Mouse (Mus musculus): ENCODE measurements around the gene Sema4b.

The Sema4b gene

DNA sequence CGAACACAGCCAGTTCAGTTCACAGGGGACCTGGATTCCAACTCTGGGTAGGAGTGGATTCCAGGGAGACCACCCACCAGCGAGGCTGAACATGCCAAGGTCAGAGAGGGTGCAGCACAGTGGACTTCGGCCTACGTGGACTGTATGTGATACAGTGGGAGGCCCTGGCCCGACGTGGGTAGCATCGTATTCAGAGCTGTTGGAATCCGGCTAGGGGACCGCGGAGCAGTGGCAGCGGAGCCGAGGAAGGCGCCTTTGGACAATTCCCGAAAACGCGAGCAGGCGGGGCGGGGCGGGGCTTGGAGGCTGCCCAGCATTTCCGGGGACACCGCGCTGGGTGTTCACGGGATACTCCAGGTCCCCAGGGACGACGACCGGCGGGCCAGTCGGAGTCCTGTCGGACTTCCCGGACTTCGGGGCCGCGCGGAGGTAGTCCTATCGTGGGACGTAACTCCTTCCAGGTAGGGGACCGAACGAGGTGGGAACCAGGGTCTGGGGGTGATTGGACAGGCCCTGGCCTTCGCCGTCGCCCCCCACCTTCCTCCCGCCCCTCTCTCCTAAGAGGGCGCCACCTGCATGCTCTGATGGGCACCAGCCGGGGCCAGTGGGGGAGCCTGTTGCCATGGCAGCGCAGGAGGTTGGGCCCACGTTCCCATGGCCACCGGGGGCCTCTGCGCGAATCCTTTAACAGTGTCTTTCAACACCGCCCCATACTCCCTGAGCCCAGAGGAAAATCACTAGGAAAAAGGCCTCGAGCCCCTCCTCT lies at the start of gene Sema4b:
Gene Sema4b (plus strand): TSS at position 311 of the 766 bp plus-strand sequence.
- DNase-seq (ENCODE audit: extremely low read depth, low read depth): no peak

DNA sequence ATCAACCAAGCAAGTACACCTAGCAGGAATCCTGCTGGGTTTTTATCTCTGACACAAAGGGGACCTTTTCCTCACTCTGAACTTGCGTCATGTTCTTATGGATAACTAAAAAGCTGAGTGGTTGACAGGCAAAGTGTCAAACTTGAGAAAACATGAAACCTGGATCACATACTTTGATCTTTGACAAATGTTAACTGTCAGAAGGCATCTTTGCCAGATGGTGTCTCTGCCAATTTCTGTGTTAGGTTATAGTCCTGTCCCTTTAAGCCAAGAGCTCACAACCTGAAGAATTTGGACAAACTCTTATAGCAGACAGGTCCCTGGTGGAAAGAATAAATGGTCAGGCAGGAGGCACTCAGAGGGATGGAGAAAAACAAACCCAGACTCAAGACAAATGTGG lies 48.3 kb upstream of the Sema4b start:
- no peak for DNase-seq (ENCODE audit: extremely low read depth, low read depth)

DNA sequence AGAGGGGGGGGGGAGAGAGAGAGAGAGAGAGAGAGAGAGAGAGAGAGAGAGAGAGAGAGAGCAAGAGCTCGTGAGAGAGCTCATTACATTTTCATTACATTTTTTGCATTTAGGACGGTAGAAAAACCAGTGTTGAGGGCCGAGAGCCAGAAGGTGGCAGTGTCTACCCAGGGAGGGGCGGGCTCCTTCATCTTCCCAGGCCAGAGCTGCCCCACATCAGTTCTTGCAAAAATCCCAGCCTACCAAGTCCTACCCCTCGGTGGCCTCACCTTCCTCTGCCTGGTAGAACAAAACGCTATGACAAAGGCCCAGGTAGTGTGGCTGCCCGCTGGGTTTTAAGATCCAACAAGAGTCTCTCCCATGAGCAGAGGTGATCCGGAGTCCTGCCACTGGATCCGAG lies 45.8 kb upstream of the Sema4b start:
- DNase-seq (ENCODE audit: extremely low read depth, low read depth): no peak

DNA sequence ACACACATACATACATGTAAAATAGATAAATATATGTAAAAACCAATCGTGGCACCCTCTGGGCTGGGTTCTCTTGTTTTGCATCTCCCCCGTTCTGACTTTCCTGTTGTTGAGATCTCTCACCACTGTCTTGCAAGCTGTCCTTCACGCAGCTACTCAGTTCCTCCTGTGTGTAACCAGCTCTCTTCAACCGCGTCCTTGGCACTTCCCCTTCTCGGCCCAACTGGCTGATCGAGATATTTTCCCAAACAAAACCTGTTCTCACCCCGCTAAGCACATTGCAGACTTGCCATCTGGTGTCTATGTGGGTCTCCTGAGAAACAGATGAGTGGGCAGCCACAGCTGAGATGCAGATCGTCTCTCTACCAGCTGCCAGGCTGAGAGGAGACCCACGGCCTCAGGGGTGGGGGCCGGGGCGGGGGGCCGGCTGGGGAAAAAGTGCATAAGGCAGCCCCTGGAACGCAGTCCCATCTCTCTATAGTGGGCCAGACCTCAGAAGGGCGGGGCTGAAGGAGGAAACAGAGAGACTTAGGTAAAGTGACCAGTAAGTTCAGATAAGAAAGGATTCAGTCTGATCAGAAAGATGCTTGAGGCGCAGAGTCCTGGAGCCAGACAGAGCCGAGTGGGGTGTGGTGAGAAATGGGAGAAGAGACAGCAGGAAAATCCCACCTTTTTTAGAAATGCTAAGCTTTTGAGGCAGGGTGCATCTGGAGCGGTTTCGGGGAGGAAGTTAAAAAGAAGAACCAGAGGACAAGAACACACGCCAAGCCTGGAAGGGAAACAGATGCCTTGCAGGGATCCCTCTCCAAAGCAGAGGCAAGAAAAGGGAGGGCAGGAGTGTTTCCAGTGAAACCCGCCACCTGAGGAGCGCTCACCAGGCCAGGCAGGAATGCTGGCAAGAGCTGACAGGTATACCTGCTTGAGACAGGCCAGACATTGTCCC lies 43.0 kb upstream of the Sema4b start:
- peak; percentile 98 for DNase-seq (ENCODE audit: extremely low read depth, low read depth)

DNA sequence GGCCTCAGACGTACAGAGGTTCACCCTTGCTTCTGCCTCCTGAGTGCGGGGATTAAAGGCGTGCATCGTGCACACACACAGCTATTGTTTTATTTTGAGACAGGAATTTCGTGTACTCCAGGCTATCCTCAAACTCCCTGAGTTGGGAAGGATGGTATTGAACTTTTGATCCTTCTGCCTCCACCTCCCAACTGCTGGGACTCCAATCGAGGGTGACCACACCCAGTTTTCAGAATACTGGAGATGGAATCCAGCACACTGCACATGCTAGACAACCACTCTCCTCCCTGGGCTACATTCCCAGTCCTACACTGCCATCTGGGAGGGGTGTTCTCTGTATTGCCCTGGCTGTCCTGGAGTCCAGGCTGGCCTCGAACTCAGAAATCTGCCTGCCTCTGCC lies 41.9 kb upstream of the Sema4b start:
- DNase-seq (ENCODE audit: extremely low read depth, low read depth): no peak

DNA sequence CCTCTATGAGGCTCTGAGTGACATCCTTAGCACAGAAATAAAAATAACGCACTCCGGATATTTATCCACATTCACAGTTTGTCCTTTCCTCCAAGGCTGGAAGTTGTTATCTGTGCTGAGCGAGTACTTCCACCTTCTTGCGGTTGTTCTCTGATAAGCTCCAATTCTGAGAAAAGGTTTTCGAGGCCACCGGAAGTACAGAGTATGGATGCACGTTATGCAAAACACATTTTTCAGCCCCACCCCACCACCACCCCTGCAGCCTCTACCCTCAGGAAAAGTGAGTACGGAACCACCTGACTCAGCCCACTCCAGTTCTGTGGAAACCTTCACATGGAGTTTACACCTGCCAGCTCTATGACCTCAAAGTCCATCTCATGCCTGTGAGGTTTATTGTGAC lies 40.6 kb upstream of the Sema4b start:
- DNase-seq (ENCODE audit: extremely low read depth, low read depth): peak; percentile 96

DNA sequence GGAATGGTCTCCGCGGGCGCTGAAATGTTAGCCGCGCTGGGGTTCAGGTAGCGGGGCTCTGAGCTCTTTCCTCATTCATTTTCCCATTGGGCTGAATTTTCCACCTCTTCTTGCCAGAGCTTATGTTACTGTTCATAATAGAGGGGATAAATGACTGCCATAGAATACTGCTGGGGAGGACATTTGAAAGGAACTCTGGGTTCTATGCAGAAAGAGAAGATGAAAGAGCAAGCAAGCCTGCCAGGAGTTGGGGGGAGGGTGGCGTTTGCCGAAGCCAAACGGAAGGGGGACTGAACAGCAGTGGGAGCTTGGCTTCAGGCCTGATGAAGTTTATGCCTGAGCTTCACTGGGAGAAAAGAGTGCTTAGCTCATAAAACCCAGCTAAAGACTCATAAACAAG lies 37.3 kb upstream of the Sema4b start:
- no peak for DNase-seq (ENCODE audit: extremely low read depth, low read depth)

DNA sequence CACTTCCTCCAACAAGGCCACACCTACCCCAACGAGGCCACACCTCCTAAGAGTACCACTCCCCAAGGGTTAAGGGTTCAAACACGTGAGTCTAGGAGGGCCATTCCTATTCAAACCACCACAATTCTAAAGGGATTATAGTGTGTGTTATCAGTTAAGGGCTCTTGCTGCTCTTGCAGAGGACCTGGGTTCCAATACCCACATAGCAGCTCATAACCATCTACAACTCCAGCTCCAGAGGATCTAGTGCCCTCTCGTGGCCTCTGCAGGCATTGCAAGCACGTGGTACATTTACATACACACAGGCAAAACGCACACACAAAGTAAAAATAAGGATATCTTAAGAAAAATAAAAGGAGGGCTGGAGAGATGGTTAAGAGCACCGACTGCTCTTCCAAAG lies 34.5 kb upstream of the Sema4b start:
- DNase-seq (ENCODE audit: extremely low read depth, low read depth): peak; percentile 74

DNA sequence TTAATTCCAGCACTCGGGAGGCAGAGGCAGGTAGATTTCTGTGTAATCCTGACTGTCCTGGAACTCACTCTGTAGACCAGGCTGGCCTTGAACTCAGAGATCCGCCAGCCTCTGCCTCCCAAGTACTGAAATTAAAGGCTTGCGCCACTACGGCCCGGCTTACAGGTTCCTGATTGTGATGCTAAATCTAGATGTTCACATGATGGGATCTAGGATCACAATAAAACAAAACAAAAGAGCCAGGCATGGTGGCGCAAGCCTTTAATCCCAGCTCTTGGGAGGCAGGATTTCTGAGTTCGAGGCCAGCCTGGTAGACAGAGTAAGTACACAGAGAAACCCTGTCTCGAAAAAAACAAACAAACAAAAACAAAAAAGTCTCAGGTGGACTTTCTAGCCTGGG lies 33.9 kb upstream of the Sema4b start:
- no peak for DNase-seq (ENCODE audit: extremely low read depth, low read depth)

DNA sequence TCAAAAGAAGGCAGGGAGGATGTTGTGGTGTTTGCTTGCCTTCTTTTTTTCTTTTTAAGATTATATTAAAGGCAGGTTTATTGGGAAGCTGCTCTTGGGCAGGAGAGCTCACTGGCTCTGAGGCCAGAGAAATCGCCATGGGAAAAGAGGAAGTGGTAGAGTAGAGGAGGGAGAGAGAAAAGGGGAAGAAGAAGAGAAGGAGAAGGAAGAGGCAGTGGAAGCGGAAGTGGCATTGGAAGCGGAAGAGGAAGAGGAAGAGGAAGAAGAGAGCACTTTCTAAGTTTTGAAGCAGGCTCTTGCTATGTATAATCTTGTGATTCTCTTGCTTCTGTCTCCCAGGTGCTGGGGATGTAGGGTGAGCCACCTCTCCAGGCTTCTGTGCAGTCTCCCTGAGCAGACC lies 32.0 kb upstream of the Sema4b start:
- DNase-seq (ENCODE audit: extremely low read depth, low read depth): peak; percentile 63

DNA sequence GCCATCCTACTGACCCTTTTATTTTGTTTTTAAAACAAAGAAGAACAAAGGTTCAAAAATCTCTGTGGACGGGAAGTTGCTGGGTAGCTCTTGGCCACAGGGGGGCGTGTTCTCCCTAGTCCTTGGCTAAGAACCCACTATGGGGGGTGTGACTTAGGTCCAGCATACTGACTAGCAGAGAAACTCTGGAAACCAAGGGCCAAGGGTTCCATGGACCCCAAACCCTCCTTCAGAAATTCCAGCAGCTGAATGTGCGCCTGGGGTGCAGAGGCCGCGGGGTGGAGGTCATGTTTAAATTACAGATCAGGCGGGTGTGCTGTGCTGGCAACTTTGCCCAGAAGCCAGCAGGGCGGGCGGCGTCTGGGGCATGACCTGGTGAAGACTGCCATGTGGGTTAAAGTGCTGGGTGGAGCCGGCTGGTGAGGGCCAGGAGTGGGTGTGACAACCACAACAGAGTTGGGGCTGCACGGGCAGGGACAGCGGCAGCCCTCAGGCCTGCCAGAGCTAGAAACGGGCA lies 29.9 kb upstream of the Sema4b start:
- DNase-seq (ENCODE audit: extremely low read depth, low read depth): no peak

DNA sequence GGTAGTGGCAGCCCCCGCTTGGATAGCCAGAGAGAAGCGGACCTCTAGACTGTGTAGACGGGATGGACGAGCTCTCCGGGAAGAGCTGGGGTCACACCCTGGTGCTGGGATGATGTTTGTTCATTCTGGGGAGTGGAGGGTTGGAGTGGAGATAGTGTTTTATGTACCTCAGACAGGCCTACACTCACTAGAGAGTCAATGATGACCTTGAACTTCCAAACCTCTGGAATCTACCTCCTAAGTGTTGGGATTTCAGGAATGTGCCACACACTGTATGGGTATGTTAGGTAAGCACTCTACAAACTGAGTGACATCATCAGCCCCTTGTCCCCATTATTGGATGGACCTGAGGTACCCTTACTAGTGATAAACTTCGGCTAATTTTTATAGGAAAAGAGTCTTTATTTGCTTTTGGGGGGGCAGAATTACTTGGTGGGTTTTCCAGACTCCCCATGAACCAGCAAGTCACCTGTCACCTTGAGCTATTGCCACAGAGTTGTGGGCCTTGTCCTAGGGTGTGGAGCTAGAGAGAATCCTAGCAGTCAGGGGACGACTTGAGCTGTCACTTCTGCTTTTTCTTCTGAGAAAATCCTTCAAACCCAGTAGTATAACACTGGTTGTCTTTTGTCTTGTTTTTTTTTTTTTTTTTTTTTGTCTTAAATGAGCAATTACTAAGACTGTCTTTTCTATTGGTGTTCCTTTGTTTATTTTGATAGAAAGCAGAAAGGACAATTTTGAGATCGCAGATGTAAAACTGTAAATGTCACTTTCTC lies 28.0 kb upstream of the Sema4b start:
- DNase-seq (ENCODE audit: extremely low read depth, low read depth): no peak

DNA sequence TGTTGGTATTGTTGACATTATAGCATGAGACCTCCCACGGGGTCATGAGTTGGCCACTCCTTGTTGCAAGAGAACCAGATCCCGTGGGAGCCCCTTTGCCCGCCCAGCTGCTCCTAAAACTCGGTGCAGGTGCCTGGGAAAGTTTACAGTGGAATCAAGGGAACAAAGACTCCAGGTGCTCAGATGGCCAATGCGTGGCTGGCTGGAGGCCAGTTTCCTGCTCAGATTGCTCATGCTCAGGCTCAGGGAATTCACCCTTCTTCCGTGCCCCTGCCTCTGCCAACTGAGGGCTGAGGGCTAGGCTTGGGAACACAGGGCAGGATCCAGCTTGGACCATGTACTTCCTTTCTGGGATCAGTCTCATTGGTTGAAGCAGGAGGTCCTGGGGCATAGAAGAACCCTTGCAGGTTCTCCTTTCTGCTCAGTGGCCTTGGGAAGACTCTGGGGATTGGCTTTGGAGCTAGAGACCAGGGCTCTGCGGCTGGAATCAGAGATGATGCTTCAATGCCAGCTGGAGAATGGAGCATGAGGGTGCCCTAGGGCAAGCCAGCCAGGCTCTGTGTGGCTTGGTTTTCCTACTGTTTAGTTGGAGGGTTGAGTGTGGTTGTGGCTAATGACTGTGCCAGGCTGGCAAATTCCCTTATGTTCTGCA lies 26.2 kb upstream of the Sema4b start:
- no peak for DNase-seq (ENCODE audit: extremely low read depth, low read depth)

DNA sequence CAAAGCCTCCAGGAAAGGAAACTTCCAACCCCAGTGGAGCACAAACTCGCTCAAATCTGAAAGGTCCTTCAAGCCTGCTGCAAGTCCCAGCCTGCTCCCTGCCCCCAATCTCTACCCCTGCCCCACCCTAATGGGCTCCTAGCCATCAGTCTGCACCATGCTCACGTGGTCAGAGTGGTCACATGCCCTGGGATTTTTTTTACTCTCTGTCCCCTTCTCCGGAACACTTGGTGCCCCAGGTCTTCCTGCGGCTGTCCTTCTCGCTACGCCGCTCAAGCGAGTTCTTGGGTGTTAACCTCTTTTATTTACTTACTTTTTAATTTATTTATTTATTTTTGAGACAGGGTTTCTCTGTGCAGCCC lies 25.7 kb upstream of the Sema4b start:
- no peak for DNase-seq (ENCODE audit: extremely low read depth, low read depth)

DNA sequence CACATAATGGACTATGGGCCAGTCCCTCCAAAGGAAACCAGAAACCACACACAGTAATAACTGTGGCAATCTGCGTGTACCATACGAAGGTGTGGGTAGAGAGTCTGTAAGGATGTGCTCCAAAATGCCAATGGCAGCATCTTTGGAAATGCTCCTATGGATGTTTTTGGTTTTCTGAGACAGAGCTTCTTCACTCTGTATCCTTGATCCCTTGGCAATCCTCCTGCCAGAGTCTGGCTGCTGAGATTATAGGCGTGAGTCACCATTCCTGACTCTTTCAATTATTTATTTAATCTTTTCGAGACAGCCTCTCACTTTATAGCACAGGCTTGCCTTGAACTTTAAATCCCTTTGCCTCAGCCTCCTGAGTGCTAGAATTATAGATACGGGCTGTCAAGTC lies 21.2 kb upstream of the Sema4b start:
- no peak for DNase-seq (ENCODE audit: extremely low read depth, low read depth)

DNA sequence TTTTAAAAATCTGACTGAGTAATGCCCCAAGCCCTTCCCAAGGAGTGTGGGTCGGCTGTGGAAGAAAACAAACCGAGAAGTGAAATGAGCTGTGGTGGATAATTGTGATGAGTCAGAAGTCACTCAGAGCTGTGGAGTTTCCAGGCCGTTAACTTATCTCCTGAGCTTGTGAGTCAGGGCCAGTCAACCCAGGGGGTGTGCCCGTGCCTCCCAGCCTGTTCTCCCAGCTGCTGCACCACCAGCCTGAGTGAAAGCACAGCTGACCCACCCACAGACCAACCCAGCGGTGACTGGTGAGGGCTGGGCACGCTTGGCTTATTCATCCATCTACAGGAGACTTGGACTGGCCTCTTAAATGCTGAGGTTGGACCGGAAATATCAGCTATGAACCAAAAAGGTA lies 19.9 kb upstream of the Sema4b start:
- peak; percentile 68 for DNase-seq (ENCODE audit: extremely low read depth, low read depth)

DNA sequence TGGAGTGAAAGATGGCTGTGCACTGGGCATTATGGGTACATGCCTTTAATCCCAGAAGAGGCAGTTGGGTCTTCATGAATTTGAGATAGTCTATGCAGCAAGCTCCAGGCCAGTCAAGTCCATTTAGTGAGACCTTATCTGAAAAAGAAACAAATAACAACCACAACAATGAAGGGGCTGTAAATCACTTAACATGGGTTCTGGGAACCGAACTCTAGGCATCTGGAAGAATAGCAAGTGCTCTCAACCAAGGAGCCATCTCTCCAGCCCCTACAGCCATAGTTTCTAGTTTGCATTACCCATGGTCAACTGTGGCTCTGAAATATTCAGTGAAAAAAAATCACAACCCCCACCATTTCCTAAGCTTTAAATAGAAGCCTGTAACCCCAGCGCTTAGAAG lies 16.8 kb upstream of the Sema4b start:
- no peak for DNase-seq (ENCODE audit: extremely low read depth, low read depth)

DNA sequence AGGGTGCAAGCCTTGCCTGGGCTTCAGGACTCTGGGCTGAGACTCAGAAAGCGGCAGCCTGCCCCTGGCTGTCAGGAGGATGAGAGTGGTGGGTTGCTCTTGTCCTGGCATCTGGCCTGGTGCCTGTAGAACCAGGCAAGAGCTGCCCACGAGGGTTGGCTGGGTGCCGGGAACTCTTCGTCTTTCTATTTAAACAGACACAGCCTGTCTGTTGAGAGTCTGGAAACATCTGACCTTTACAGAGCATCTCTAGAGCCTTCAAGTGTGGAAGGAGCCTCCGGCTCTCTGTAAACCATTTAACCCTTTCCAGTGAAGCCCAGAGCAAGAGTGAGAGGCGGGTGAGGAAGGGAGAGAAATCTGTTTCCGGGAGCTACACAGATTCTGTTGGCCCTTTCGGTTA lies 15.3 kb upstream of the Sema4b start:
- no peak for DNase-seq (ENCODE audit: extremely low read depth, low read depth)

DNA sequence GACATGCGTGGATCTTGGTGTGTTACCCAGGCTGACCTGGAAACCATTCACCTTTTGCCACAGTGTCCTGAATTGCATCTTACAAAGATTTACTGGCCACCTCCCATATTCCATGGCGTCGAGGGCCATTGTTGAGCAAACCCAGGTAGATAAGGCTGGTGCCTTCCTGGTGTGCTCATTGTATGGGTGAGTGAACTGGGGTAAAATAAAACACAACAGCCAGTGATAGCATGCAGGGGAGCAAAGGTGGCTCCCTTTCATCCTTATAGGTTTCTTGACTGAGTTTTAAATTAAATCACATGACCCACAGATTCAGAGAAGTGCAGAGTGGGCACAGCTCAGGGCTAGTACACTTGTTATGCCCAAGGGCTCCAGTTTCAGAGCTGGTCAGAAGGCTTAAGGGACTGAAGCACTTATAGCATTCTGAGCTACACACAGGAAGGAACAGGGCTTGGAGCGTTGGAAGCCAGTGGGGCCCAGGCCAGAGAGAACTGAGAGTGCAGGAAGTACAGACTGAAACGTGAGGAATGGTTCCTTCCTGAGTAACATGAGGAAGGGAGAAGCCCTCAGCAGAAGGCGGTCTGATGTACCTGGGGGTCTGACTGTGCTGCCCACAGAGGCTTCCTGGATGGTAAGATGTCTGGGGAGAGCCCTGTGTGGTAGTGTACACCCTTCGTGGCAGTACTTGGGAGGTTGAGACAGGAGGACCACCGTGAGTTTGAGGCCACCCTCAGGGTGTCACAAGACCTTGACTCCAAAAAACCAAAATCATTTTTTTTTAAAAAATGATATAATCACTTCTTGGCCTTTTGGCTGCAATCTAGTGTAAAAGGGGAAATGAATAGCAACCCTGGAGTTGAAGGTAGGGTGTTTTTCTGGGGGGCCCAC lies 14.3 kb upstream of the Sema4b start:
- no peak for DNase-seq (ENCODE audit: extremely low read depth, low read depth)

DNA sequence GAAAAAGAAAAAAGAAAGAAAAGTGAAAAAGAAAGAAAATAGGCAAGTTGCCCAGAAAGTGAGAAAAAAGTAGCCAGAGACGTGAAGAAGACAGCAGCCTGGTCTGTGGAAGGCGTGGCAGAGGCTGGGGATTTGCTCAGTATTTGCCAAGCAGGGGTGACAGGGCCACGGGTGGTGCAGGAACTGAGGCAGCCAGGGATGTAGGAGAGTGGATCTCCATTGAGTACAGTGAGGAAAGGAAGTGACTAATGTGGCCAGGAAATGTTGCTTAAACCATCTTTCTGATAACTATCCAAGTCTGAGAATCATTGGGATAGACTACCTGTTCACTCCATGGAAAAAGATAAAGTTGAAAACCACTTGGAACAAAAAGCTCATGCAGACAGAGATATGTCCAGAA lies 10.5 kb upstream of the Sema4b start:
- DNase-seq (ENCODE audit: extremely low read depth, low read depth): no peak
